Mouse (Mus musculus): ENCODE data around the gene Coro1c. TPM values are rescaled to one million over a fixed set of nuclear protein-coding genes. Genes with fewer than 3 reads are reported as not detected.
"Not testable (repeated sequence)": the region's sequence is repeated elsewhere in the genome, so short reads cannot be mapped to it uniquely, and the experiment has no call there.

The Coro1c gene
- polyA plus RNA-seq, 2 experiments from 2014 or later, result 43.2 to 59.6 TPM

GRCm38 (mm10) chr5:113827991-113828411, 80.6 kb downstream of the Coro1c start:
- ATAC-seq, result peak; percentile 12

DNA sequence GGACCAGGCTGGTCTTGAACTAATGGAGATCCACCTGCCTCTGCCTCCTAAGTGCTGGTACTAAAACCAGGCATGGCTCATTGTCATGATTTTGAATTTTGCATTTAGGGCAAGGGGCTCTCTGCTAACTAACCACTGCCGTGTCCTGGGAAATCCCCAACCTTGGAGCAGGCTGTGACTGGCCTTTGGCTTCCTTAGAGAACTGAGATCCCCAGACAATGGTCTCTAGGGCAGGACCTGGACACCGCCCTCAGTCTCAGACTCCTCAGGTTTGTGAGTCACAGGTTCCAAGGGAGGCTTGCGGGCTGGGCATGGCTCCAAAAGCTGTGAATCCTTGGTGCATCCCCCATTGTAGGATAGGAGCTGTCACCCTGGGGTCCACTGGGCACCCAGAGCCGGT, 81.9 kb downstream of the Coro1c start:
- no peak for ATAC-seq

- peak; percentile 69 for ATAC-seq
Observed at GRCm38 (mm10) chr5:113825558-113825957, 83.0 kb downstream of the Coro1c start.

GRCm38 (mm10) chr5:113824228-113824627, 84.3 kb downstream of the Coro1c start:
- peak; percentile 54 for ATAC-seq

DNA sequence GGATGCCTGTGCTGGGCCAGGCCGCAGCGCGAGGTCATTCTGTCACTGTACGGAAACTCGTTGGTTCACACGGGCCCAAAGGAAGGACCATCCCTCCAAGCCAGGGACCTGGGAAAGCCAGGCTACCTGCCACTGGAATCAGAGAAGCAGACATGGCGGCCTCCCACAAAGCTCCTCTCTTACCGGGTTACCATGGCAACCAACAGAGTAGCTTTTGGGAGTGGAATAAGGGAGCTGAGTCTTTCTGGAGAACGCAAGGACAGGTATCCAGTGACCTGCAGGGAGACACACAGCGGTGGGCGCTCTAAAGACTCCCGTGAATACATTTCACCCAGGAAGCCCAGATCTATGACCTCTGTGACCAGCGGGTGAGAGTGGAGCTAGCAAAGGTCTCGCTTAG, 90.0 kb downstream of the Coro1c start:
- no peak for ATAC-seq

GRCm38 (mm10) chr5:113815638-113816152, 92.9 kb downstream of the Coro1c start:
- peak; percentile 44 for ATAC-seq

- ATAC-seq, result no peak
Observed at GRCm38 (mm10) chr5:113815041-113815389, 93.5 kb downstream of the Coro1c start.

DNA sequence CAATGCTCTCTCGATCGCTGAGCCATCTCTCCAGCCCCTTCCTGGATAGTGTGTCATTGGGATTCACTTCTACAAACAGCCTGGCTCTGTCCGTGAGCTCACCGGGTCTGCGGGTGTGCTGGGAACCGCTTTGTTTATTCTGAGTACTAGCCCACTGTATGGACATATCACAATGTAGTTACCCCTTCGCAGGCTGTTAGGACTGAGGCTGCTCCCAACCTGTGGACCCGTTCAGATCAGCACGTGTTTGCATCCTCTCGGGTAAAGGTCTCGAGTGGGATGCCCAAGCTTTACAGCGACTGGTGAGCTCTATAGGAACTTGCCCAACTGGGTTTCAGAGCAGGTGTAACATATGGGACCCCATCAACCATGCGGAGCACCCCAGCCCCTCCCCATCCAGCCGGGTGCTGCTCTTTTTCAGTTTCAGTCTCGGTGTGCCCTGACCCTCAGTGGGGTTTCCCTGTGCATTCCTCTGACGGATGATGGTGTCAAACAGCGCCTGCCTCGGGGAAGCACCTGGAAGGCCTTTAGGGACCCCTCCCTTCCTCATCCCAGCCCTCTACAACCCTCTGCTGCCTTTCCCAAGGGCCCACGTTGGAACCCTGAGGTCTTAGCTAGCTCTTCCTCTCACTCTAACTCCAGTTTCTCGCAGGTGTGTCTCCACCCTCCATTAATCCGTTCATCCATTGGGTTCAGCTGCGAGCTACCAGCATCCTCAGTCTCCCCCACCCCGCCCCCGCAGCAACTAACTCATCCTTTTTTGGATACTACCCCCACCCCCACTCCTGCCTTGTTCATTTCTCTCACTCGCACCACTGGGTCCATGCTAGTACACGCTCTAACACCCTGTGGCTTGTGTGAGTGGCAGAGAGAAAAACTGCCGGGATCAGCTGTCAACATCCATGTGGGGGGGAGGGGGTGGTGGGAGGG, 94.2 kb downstream of the Coro1c start:
- peak; percentile 79 for ATAC-seq

DNA sequence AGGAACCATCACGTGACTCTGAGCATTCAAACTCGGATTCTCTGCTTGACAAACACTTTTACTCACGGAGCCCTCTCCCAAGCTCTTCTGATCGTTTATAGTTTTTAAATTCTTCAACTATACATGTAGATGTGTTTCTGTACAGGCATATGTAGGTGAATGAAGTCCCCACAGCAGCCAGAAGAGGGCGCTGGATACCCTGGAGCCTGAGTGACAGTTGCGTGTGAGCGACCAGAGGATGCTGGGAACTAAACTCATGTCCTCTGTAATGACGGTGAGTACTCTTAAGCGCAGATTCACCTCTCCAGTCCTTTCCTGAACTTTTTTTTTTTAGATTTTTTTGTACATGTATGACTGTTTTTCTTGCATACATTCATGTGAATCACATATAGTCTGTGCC, 95.0 kb downstream of the Coro1c start:
- ATAC-seq, result no peak

DNA sequence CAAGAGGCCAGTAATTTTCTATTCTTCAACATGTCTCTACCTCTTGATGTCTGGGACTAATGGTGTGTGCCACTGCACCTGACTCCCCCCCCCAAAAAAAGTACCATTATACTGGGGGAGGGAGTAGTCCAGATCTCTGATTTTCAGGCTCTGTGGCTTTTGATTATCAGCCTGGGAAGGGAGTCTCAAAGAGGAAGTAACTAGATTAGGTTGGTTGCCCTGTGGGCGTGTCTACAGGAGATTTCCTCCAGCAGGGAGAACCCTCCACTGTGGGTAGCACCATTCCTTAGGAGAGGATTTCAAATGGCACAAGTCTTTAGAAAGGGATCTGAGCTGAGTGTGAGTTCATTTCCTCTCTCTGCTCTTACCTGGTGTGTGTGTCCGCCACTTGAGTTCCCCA, 95.9 kb downstream of the Coro1c start:
- ATAC-seq, result no peak

DNA sequence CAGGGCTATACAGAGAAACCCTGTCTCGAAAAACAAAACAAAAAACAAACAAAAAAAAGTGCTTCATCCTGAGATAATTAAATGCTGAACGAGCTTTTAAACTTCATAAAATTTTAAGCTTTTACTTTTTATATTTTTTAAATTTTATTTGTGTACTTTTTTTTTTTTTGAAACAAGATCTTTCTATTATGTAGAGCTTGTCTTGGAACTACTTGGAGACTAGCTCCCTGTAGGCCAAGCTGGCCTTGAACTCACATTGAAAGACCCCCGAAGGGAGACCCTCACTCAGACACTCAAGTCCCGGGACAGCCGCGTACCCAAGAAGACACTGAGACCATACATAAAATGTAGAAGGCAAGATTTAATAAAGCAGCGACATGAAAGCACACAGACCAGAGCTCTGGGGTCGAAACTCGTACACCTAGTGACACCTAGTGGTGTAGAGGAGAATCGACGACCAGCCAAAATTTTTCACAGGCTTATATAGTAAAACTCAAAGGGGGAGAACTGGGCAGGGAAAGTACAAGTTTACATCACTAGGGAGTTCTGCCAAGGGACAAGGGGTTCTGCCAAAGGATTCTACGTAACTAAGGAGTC, 96.6 kb downstream of the Coro1c start:
- not testable (repeated sequence) for ATAC-seq

DNA sequence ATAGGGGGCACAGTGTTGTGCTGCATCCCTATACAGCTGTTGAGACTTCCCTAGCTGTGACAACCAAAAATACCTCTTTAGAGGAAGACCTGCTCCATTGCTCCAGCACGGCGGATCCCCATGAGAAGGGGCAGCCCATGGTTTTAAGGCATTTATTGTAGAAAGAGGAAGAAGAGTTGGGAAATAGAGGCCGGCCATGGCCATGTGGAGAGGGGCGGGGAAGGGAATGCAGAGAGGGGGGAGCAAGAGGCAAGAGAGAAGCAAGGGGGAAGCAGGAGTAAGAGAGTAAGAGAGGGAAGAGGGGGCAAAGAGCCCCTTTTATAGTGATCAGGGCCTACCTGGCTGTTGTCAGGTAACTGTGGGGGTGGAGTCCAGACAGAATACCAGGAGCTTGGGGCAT, 98.4 kb downstream of the Coro1c start:
- no peak for ATAC-seq

DNA sequence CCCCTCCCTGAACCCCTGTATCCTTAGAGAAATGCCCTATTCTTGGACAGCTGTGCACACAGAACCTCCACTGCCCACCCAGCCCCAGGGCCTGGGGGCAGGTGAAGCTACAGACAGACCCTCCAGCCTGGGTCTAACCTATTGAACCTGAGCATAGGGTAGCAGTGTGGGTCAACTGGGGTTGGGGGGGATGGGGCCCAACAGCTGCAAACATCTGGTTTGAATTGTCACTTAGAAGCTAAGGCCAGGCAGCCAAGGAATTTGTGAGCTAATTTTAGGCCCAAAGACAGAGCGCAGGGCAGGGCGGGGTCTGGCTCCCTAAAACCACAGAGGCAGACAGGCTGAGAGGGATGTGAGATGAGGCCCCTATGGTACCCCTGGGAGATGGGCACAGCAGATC, 100.4 kb downstream of the Coro1c start:
- ATAC-seq, result no peak

- ATAC-seq, result no peak
Observed at GRCm38 (mm10) chr5:113807712-113808111, 100.8 kb downstream of the Coro1c start.

DNA sequence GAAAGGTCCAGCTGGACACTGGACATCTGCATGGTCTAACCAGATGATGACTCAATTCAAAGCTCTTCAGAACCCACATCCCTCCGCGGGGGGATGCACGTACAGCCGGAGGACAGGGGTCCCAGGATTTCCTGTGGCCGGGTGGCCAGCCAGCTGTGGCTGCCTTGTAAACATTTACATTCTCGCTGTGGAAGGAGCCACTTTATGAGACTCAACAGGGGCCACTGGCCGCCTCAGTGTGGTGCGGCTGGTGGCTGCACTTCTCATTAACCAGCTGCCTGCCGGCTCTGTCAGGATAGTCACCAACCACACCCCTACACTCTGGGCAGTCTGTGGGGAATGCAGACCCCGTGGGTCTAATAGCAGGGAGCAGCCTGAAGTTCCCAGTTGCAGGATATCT, 102.1 kb downstream of the Coro1c start:
- ATAC-seq, result no peak

GRCm38 (mm10) chr5:113805301-113805700, 103.3 kb downstream of the Coro1c start:
- ATAC-seq, result no peak

GRCm38 (mm10) chr5:113804395-113804966, 104.1 kb downstream of the Coro1c start:
- ATAC-seq, result no peak

DNA sequence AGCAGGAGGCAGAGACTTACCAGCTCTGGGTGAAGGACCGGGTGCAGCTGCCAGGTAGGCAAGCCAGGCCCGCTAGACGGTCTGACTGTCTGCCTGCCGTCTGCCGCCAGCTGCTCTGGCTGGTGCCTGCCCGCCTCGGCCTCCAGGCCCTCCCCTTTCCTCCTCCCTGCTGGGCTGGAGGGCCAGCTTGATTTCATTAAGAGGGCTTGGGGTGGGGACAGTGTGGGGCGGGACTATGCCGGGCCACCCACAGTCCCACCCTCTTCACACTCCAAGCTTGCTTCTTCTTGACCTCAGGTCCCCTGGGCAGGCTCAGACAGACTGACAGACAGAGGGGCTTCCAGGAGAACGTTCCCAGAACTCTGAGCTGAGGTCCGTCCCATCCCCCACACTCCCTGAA, 108.3 kb downstream of the Coro1c start, which contains the start of gene Tmem119:
TSS of gene Tmem119 (minus strand) at position 237 of the 400 bp plus-strand sequence.
- no peak for ATAC-seq

- no peak for ATAC-seq
Observed at GRCm38 (mm10) chr5:113799691-113800090, 108.9 kb downstream of the Coro1c start.

- no peak for ATAC-seq
Observed at GRCm38 (mm10) chr5:113798525-113798924, 110.0 kb downstream of the Coro1c start.

DNA sequence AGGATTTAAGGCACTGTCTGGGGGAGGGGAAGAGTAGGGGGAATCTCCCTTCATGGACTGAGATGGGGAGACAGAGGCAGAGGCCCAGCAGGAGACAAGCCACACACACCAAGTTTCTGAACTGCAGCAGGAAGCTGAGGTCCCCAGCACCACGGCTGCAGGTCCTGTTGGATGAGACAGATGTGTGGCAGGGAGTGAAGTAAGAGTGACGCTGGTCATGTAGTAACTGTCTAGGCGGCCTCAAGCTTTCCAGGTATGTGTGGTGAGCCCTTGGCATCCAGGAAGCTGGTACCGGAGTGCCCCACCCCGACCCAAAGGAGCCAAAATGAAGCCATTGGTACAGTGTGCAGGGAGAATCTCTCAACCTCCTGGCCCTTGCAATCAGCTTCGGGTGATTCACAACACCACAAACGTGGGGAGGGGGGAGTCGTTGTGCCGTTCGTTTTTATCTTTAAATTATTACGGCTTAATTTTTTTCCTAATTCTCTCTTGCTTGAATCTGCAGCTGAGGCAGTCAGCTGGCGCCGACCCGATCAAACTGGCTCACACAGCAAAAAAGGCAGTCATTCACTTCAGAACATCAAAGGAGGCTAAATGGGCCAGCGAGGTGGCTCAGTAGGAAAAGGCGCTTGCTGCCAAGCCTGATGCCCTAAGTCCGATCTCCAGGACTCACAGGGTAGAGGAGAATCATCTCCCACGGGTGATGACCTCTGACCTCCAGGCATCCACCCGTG, 111.2 kb downstream of the Coro1c start:
- ATAC-seq, result no peak

DNA sequence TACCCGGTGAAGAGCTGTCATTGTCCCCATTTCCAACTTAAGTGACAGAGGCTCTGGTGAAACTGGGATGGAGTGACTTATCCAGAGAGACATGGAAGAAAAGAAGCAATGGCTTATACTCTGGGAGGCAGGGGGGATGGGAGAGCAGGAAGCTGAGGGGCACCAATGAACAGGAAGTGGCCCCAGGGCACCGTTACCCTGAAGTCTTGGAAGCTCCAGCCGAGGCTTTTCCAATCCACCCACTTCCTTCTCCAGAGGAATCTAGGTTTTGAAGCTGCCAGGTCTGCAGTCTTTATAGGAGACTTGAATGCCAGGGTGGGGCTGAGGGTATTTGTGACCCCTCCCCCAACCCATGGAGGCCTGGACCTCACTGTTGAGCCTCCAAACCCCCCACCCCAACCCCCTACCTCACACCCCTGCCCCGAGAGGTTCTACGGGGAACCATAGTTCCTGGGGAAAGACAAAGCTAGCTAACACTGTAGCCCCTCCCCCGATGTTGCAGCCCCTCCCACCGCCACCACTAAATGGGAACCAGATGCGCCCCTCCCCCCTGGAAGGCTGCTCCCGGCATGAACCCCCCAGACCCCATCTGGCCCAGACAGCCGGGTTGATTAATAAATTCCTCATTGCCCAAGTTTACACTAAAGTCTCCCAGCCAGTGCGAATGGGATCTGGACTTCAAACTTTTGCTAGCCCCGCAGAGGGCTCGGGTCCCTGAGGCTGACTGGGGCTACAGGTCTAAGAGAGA, 112.0 kb downstream of the Coro1c start:
- ATAC-seq, result no peak

All from CD4-positive, CD25-positive, alpha-beta regulatory T cell, adult 4 months (primary cell).